Mouse (Mus musculus) heart, adult 11 months (tissue): ENCODE results near the gene Gm15155.
"Not testable (repeated sequence)": the region's sequence is repeated elsewhere in the genome, so short reads cannot be mapped to it uniquely, and the experiment has no call there.

ENCODE experiments used
- DNase-seq: peaks from one replicate; pipeline ENCODE4 v3.0.0; 2022

Gm15155 gene

DNA sequence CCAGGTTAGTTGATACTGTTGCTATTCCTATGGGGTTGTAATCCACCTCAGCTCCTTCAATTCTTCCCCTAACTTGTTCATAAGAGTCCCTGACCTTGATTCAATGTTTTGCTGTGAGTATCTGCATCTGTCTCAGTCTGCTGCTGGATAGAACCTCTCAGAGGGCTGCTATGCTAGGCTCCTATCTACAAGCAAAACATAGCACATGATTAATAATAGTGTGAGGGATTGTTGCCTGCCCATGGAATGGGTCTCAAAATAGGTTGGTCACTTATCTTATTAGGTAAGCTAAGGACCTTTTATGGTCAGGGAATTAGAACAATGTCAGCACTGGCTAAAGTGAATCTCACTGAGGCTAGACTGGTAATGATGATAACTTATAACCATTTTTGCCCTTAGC lies 547.0 kb downstream of the Gm15155 start:
- peak; percentile 77 for DNase-seq

DNA sequence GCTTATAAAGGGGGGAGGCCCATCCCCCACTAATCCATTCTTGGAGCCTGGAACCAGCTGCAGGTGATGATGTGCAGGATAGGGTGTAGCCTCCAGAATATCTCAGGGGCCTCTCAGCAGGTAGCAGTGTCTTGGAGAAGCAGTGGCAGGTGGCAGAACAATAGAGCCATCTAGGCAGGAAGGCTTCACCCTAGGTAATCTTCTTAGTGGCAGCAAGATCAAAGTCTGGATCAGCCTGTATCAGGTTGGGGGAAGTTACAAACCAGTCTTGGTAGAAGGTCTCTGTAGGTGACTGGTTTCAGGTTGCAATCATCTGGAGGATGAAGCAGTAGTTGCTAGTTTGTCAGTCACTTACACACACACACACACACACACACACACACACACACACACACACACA lies 679.3 kb downstream of the Gm15155 start:
- DNase-seq: not testable (repeated sequence)
